Mouse (Mus musculus) midbrain, postnatal 0 days (tissue): Measurements from ENCODE around the gene Efcc1. TPM values are rescaled to one million over a fixed set of nuclear protein-coding genes. Genes with fewer than 3 reads are reported as not detected.
A peak's percentile ranks its signal among the peaks of the same experiment; 100 is the strongest.

Experiments used
- ATAC-seq: fragments of 200-750 bp; cut with Nextera tagmentation; 2 replicates; pipeline ENCODE4 v1.8.0; 2017; ENCODE audit warnings: moderate number of reproducible peaks, mild to moderate bottlenecking, moderate TSS enrichment, moderate library complexity; ENCODE audit not compliant: low FRiP score
- DNase-seq: peaks from one replicate; pipeline ENCODE4 v3.0.0-alpha.2; 2015; ENCODE audit warnings: low spot score
- H3K27ac ChIP-seq: fragments of 300-500 bp; sonication (generic); 2 replicates; pipeline ENCODE4 v1.5.1; 2014; ENCODE audit warnings: low read depth, mild to moderate bottlenecking, low read length, mixed read lengths
- H3K27me3 ChIP-seq: fragments of 300-500 bp; sonication (generic); 2 replicates; pipeline ENCODE4 v1.6.1; 2014; ENCODE audit warnings: low read length, control low read depth, mixed read lengths; ENCODE audit not compliant: insufficient read depth
- H3K36me3 ChIP-seq: fragments of 300-500 bp; sonication (generic); 2 replicates; pipeline ENCODE4 v1.6.1; 2014; ENCODE audit warnings: low read length, control low read depth, mixed read lengths; ENCODE audit not compliant: insufficient read depth
- H3K4me1 ChIP-seq: fragments of 300-500 bp; sonication (generic); 2 replicates; pipeline ENCODE4 v1.6.1; 2014; ENCODE audit warnings: mild to moderate bottlenecking, control low read depth, antibody characterized with exemption, low read length, mixed read lengths; ENCODE audit not compliant: insufficient read depth
- H3K4me2 ChIP-seq: fragments of 300-500 bp; sonication (generic); 2 replicates; pipeline ENCODE4 v1.6.1; 2014; ENCODE audit warnings: low read depth, mild to moderate bottlenecking, low read length, mixed read lengths; ENCODE audit not compliant: poor library complexity, severe bottlenecking
- H3K4me3 ChIP-seq: fragments of 300-500 bp; sonication (generic); 2 replicates; pipeline ENCODE4 v1.5.1; 2014; ENCODE audit warnings: low read depth, mild to moderate bottlenecking, low read length, moderate library complexity
- H3K9ac ChIP-seq: fragments of 300-500 bp; sonication (generic); replicated peaks from 2 replicates; pipeline ENCODE4 v1.6.1; 2014; ENCODE audit warnings: mild to moderate bottlenecking, low read length, moderate library complexity, mixed read lengths; ENCODE audit not compliant: poor library complexity, severe bottlenecking
- H3K9me3 ChIP-seq: fragments of 300-500 bp; sonication (generic); 2 replicates; pipeline ENCODE4 v1.6.1; 2016; ENCODE audit warnings: low read length, control low read depth
- CTCF ChIP-seq: IDR thresholded peaks from 2 replicates; pipeline ENCODE4 v1.5.1; 2016; ENCODE audit warnings: antibody characterized with exemption, mild to moderate bottlenecking
- WGBS: fragments of 180-500 bp; shearing (Covaris S2); extraction: QIAGEN DNeasy Blood & Tissue Kit; methylation state at CpG from one replicate; pipeline ENCODE4 v1.1.7; 2014; 5-methylcytosine and 5-hydroxymethylcytosine counted together
- polyA plus RNA-seq: library from polyadenylated mRNA; unstranded; fragments of >200 nt; fragmentation: Nextera tagmentation; extraction: Ambion mirVana; gene quantifications from 2 replicates; pipeline ENCODE4 v1.2.1, GENCODE M21; 2015
- total RNA-seq: library from RNA; depleted of rRNA; stranded (reverse); fragments of >200 nt; gene quantifications from 2 replicates; pipeline ENCODE4 v1.2.3, GENCODE M21; 2014

Gene Efcc1
- total and polyA plus RNA-seq, 2 experiments from 2014 or later: 11.2 to 15.8 TPM

DNA sequence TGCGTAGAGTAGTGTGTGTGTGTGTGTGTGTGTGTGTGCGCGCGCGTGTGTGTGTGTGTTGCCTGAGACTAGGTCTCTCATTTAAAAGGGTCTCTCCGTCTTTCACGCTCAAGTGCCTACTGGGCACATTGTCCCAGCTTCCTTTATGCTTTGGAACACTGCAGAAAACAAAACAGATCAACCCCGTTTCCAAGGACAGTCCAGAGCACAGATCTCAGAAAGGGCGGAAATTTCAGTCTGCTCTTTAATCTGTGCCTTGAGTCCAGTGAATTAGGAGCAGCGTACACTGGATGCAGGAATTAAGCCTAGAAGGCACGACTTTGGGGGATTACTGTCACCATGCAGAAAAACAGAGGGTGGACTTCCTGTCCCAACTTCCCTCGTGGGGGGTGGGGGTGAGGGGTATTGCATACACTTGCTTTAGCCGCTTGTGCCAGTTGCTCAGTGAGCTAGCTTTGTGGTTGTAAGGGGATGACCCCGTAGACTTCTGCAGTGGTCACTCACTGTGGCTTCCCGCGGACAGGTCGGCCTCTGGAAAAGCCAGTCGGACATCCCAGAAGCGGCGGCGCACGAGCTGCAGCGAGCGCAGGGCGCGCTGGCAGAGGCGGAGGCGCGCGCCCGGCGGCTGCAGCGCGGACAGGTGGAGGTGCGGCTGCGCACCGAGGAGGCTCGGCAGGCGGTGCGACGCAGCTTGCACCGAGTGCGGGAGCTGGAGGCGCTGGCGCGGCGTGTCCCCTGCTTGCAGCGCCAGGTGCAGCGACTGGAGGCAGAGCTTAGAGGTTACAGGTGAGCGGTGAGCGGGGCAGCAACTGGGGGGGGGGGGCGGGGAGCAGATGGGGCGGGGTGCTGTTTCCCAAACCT, 1.7 kb downstream of the Efcc1 start:
- H3K27ac ChIP-seq: no peak overlapping the region
- peaks cover 8% of the 10 kb centered on the region; the same call in 1 of the 2 replicates for H3K4me1 ChIP-seq
- peak overlapping the region; percentile 53 for H3K4me3 ChIP-seq
- DNase-seq (peak; percentile 56), ATAC-seq (peak; percentile 54)
- H3K4me2 ChIP-seq: peak overlapping the region; percentile 95
- 3% methylated on average over 49 of the region's 53 CpGs for WGBS
- no peak for TF ChIP-seq CTCF
- peaks cover 3% of the 10 kb centered on the region; the same call in 1 of the 2 replicates for H3K27me3 ChIP-seq
- H3K9ac ChIP-seq: 0 out of 2 replicates have a peak overlapping the region, but pooled peaks have one; percentile 33
- no peaks in the 10 kb centered on the region for H3K9me3 ChIP-seq
- no peaks in the 10 kb centered on the region for H3K36me3 ChIP-seq

- 29% methylated on average over 14 of the region's 14 CpGs for WGBS
- TF ChIP-seq CTCF: no peak
- H3K9me3 ChIP-seq: no peaks in the 10 kb centered on the region
- no peaks in the 10 kb centered on the region for H3K36me3 ChIP-seq
- H3K4me2 ChIP-seq: peak overlapping the region; percentile 95
- H3K27me3 ChIP-seq: peaks cover 3% of the 10 kb centered on the region; the same call in 1 of the 2 replicates
- peaks cover 8% of the 10 kb centered on the region; the same call in 1 of the 2 replicates for H3K4me1 ChIP-seq
- DNase-seq (peak; percentile 57), ATAC-seq (no peak)
- peak overlapping the region; percentile 53 for H3K4me3 ChIP-seq
- no peak overlapping the region for H3K27ac ChIP-seq
- H3K9ac ChIP-seq: 0 out of 2 replicates have a peak overlapping the region, but pooled peaks have one; percentile 33
These were observed 2.7 kb downstream of the Efcc1 start for GRCm38 (mm10) chr6:87733131-87733930.

- H3K9me3 ChIP-seq: no peaks in the 10 kb centered on the region
- peaks cover 8% of the 10 kb centered on the region; the same call in 1 of the 2 replicates for H3K4me1 ChIP-seq
- H3K4me2 ChIP-seq: no peak overlapping the region
- no peaks in the 10 kb centered on the region for H3K36me3 ChIP-seq
- H3K9ac ChIP-seq: no peak overlapping the region
- ATAC-seq (no peak), DNase-seq (no peak)
- no peak for TF ChIP-seq CTCF
- no peak overlapping the region for H3K4me3 ChIP-seq
- 67% methylated on average over 5 of the region's 5 CpGs for whole genome bisulfite sequencing
- H3K27me3 ChIP-seq: peaks cover 3% of the 10 kb centered on the region; the same call in 1 of the 2 replicates
- no peak overlapping the region for H3K27ac ChIP-seq
These were observed 3.5 kb downstream of the Efcc1 start for GRCm38 (mm10) chr6:87734136-87734535.

DNA sequence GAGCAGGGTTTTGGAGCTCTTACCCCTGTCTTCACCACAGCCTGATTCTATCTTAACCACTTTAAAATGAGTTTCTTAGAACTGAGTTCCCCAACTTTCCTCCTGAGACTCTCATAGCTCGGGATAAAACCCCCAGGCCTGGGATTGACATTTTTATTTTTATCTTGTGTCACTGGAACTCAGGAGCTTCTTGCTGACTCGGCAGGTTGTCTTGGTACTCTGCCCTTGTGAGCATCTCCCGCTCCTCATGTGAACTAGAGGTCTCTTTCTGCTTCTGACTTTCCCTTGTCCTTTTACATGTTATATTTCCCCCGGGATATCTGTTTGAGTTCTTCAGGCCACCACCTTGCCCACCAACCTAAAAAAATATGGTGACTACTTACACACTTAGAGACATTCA, 6.3 kb downstream of the Efcc1 start:
- Histone ChIP-seq H3K27me3 (peaks cover 3% of the 10 kb centered on the region; the same call in 1 of the 2 replicates), H3K9me3 (no peaks in the 10 kb centered on the region), H3K9ac (no peak overlapping the region), H3K4me2 (no peak overlapping the region), H3K27ac (no peak overlapping the region), H3K36me3 (no peaks in the 10 kb centered on the region), H3K4me3 (no peak overlapping the region), H3K4me1 (peaks cover under 1% of the 10 kb centered on the region; the same call in 1 of the 2 replicates)
- ATAC-seq (no peak), DNase-seq (no peak)
- WGBS: 81% methylated on average over 4 of the region's 4 CpGs
- TF ChIP-seq CTCF: no peak

DNA sequence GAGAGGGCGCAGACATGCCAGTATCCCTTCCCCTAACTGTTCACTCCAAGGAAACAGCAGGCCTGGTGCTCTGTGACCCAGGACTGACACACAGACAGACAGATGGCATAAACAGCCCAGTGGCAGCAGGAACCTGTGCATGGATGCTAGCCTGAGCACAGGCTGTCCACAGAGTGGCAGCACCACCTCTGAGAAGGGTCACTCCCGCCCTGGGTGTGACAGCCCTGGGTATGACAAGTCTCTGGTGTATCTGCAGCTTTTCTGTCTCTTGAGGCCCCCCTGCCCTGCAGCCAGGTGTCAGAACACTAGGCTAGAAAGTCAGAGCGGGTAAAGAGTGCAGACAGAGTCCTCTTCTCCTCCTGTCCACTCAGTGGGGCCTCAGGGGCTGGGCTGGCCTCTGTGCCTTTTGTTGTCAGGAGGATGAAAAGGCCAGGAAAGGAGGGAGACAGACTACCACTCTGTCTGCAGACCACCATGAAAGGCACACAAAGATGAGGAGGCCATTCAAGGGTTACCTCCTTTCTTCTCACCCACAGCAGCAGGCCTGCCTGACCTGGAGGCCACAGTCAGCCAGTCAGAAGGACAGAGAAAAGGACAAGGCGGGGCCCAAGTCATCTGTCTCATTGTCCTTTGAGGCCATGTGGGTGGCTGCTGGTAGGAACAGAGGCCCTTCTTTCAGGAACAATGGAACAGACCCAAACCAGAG, 7.4 kb downstream of the Efcc1 start:
- DNase-seq: no peak
- Histone ChIP-seq H3K4me2 (no peak overlapping the region), H3K27ac (no peak overlapping the region), H3K4me1 (no peaks in the 10 kb centered on the region; the same call in 1 of the 2 replicates), H3K4me3 (no peak overlapping the region), H3K9me3 (no peaks in the 10 kb centered on the region), H3K9ac (no peak overlapping the region), H3K27me3 (peaks cover 3% of the 10 kb centered on the region; the same call in 1 of the 2 replicates), H3K36me3 (no peaks in the 10 kb centered on the region)
- 38% methylated on average over 4 of the region's 4 CpGs for WGBS
- ATAC-seq: no peak
- peak; percentile 8; the same call in 1 of the 2 replicates for TF ChIP-seq CTCF
